Mouse (Mus musculus): ENCODE measurements at regions not wholly inside any gene's neighbourhood (a gene's known extent, or its start where the extent isn't known, plus 50 kb on each side); places are given as distances from the start of the nearest gene placed in this dataset.
A peak's percentile ranks its signal among the peaks of the same experiment; 100 is the strongest.

- DNase-seq (ENCODE audit: low spot score), result no peak
Measured at GRCm38 (mm10) chr7:79543231-79544071, 74.0 kb downstream of the Rhcg start.

GRCm38 (mm10) chr7:79542379-79543015, 75.0 kb downstream of the Rhcg start:
- DNase-seq (ENCODE audit: low spot score), result no peak

- no peak for DNase-seq (ENCODE audit: low spot score)
Measured at GRCm38 (mm10) chr7:79540246-79540645, 74.1 kb upstream of the Polg start.

- no peak for DNase-seq (ENCODE audit: low spot score)
Measured at GRCm38 (mm10) chr7:79539426-79539825, 73.3 kb upstream of the Polg start.

- no peak for DNase-seq (ENCODE audit: low spot score)
Measured at GRCm38 (mm10) chr7:79536157-79536641, 70.0 kb upstream of the Polg start.

- no peak for DNase-seq (ENCODE audit: low spot score)
Measured at GRCm38 (mm10) chr7:79535251-79536111, 69.3 kb upstream of the Polg start.

GRCm38 (mm10) chr7:79534819-79535218, 68.7 kb upstream of the Polg start:
- DNase-seq (ENCODE audit: low spot score), result no peak

- no peak for DNase-seq (ENCODE audit: low spot score)
Measured at GRCm38 (mm10) chr7:79534381-79534780, 68.2 kb upstream of the Polg start.

- DNase-seq (ENCODE audit: low spot score), result no peak
Measured at GRCm38 (mm10) chr7:79532626-79533140, 66.5 kb upstream of the Polg start.

GRCm38 (mm10) chr7:79531551-79532356, 65.6 kb upstream of the Polg start:
- no peak for DNase-seq (ENCODE audit: low spot score)

GRCm38 (mm10) chr7:79531142-79531541, 65.0 kb upstream of the Polg start:
- DNase-seq (ENCODE audit: low spot score), result no peak

GRCm38 (mm10) chr7:79529480-79529879, 63.3 kb upstream of the Polg start:
- DNase-seq (ENCODE audit: low spot score), result no peak

GRCm38 (mm10) chr7:79527984-79528383, 61.8 kb upstream of the Polg start:
- DNase-seq (ENCODE audit: low spot score), result no peak

- DNase-seq (ENCODE audit: low spot score), result no peak
Measured at GRCm38 (mm10) chr7:79525690-79526630, 59.8 kb upstream of the Polg start.

- no peak for DNase-seq (ENCODE audit: low spot score)
Measured at GRCm38 (mm10) chr7:79524921-79525320, 58.8 kb upstream of the Polg start.

- no peak for DNase-seq (ENCODE audit: low spot score)
Measured at GRCm38 (mm10) chr7:79523696-79524095, 57.5 kb upstream of the Polg start.

- DNase-seq (ENCODE audit: low spot score), result no peak
Measured at GRCm38 (mm10) chr7:79522046-79522445, 55.9 kb upstream of the Polg start.

- no peak for DNase-seq (ENCODE audit: low spot score)
Measured at GRCm38 (mm10) chr7:79521259-79521658, 55.1 kb upstream of the Polg start.

GRCm38 (mm10) chr7:79520222-79520710, 54.1 kb upstream of the Polg start:
- peak; percentile 13 for DNase-seq (ENCODE audit: low spot score)
